Mouse (Mus musculus) spleen, postnatal 14 days (tissue): ENCODE results near the gene Etv6.

Experiments
- DNase-seq, 2 experiments: peaks; one replicate each; pipeline ENCODE4 v3.0.0; 2021 to 2022; ENCODE audit warnings: low spot score in 2 of 2

Etv6 gene

GRCm38 (mm10) chr6:134045092-134045868, 9.8 kb downstream of the Etv6 start:
- no peak for DNase-seq

- DNase-seq, result no peak
Measured at GRCm38 (mm10) chr6:134046136-134046535, 10.6 kb downstream of the Etv6 start.

GRCm38 (mm10) chr6:134047249-134047648, 11.7 kb downstream of the Etv6 start:
- no peak for DNase-seq

GRCm38 (mm10) chr6:134047974-134048373, 12.5 kb downstream of the Etv6 start:
- DNase-seq, result no peak

GRCm38 (mm10) chr6:134048965-134049364, 13.5 kb downstream of the Etv6 start:
- DNase-seq, result no peak

GRCm38 (mm10) chr6:134050466-134050865, 15.0 kb downstream of the Etv6 start:
- DNase-seq, result no peak

- DNase-seq, result no peak
Measured at GRCm38 (mm10) chr6:134051950-134052349, 16.4 kb downstream of the Etv6 start.

GRCm38 (mm10) chr6:134053146-134053545, 17.6 kb downstream of the Etv6 start:
- no peak for DNase-seq

GRCm38 (mm10) chr6:134053566-134053965, 18.1 kb downstream of the Etv6 start:
- no peak for DNase-seq

GRCm38 (mm10) chr6:134055588-134055987, 20.1 kb downstream of the Etv6 start:
- DNase-seq, result no peak

GRCm38 (mm10) chr6:134058451-134058850, 23.0 kb downstream of the Etv6 start:
- DNase-seq, result no peak

- no peak for DNase-seq
Measured at GRCm38 (mm10) chr6:134058886-134059551, 23.5 kb downstream of the Etv6 start.

GRCm38 (mm10) chr6:134059552-134059891, 24.0 kb downstream of the Etv6 start:
- DNase-seq, result no peak

- no peak for DNase-seq
Measured at GRCm38 (mm10) chr6:134060036-134060435, 24.5 kb downstream of the Etv6 start.

- no peak for DNase-seq
Measured at GRCm38 (mm10) chr6:134060811-134061210, 25.3 kb downstream of the Etv6 start.

- DNase-seq, result no peak
Measured at GRCm38 (mm10) chr6:134065018-134065725, 29.7 kb downstream of the Etv6 start.

- DNase-seq, result no peak
Measured at GRCm38 (mm10) chr6:134066112-134066511, 30.6 kb downstream of the Etv6 start.

GRCm38 (mm10) chr6:134066996-134067395, 31.5 kb downstream of the Etv6 start:
- DNase-seq, result no peak

- DNase-seq, result no peak
Measured at GRCm38 (mm10) chr6:134067536-134067935, 32.0 kb downstream of the Etv6 start.

- no peak for DNase-seq
Measured at GRCm38 (mm10) chr6:134072439-134072838, 36.9 kb downstream of the Etv6 start.

- DNase-seq, result no peak
Measured at GRCm38 (mm10) chr6:134072906-134073305, 37.4 kb downstream of the Etv6 start.

- no peak for DNase-seq
Measured at GRCm38 (mm10) chr6:134074353-134074752, 38.9 kb downstream of the Etv6 start.

- no peak for DNase-seq
Measured at GRCm38 (mm10) chr6:134075031-134075430, 39.5 kb downstream of the Etv6 start.
